Mouse (Mus musculus) heart, embryonic 14.5 days (tissue): ENCODE results near the gene Prrc2a. TPM values are rescaled to one million over a fixed set of nuclear protein-coding genes. Genes with fewer than 3 reads are reported as not detected.

Source experiments
- ATAC-seq: fragments of 200-750 bp; cut with Nextera tagmentation; 2 replicates; pipeline ENCODE4 v1.8.0; 2017; ENCODE audit warnings: low read depth, moderate TSS enrichment; ENCODE audit not compliant: insufficient number of reproducible peaks, insufficient read depth, low FRiP score
- H3K27ac ChIP-seq, 2 experiments: fragments of 200-500 bp in 1 of 2; fragments of 300-500 bp in 1 of 2; sonication (generic) in 1 of 2; replicated peaks in 1 of 2; 2 replicates each; pipeline ENCODE4 v1.5.1; 2012 to 2014; ENCODE audit warnings: low read depth in 2 of 2, low read length in 2 of 2, control low read depth in 1 of 2, mild to moderate bottlenecking in 1 of 2, mixed read lengths in 1 of 2; ENCODE audit not compliant: control insufficient read depth in 1 of 2, insufficient read depth in 1 of 2
- H3K27me3 ChIP-seq: fragments of 300-500 bp; sonication (generic); 2 replicates; pipeline ENCODE4 v1.6.1; 2014; ENCODE audit warnings: mild to moderate bottlenecking, low read length, control low read depth; ENCODE audit not compliant: control insufficient read depth, insufficient read depth
- H3K36me3 ChIP-seq: fragments of 300-500 bp; sonication (generic); 2 replicates; pipeline ENCODE4 v1.6.1; 2014; ENCODE audit warnings: mild to moderate bottlenecking, control low read depth, low read length, mixed read lengths; ENCODE audit not compliant: control insufficient read depth, insufficient read depth
- H3K4me1 ChIP-seq, 2 experiments: fragments of 200-500 bp in 1 of 2; fragments of 300-500 bp in 1 of 2; sonication (generic) in 1 of 2; 2 replicates each; pipeline ENCODE4 v1.6.1; 2012 to 2014; ENCODE audit warnings: low read length in 2 of 2, control low read depth in 1 of 2, mixed read lengths in 1 of 2; ENCODE audit not compliant: control insufficient read depth in 2 of 2, insufficient read depth in 2 of 2
- H3K4me2 ChIP-seq: fragments of 300-500 bp; sonication (generic); 2 replicates; pipeline ENCODE4 v1.6.1; 2014; ENCODE audit warnings: mild to moderate bottlenecking, low read length
- H3K4me3 ChIP-seq, 2 experiments: fragments of 200-500 bp in 1 of 2; fragments of 300-500 bp in 1 of 2; sonication (generic) in 1 of 2; 2 replicates each; pipeline ENCODE4 v1.5.1; 2012 to 2014; ENCODE audit warnings: low read length in 2 of 2, mild to moderate bottlenecking in 2 of 2, control low read depth in 1 of 2, low read depth in 1 of 2, moderate library complexity in 1 of 2; ENCODE audit not compliant: control insufficient read depth in 1 of 2, insufficient read depth in 1 of 2
- H3K9ac ChIP-seq: fragments of 300-500 bp; sonication (generic); 2 replicates; pipeline ENCODE4 v1.6.1; 2014; ENCODE audit warnings: mild to moderate bottlenecking, low read length
- H3K9me3 ChIP-seq: fragments of 300-500 bp; sonication (generic); 2 replicates; pipeline ENCODE4 v1.6.1; 2016; ENCODE audit warnings: low read length, control low read depth; ENCODE audit not compliant: control insufficient read depth
- WGBS: fragments of 180-500 bp; shearing (Covaris S2); extraction: QIAGEN DNeasy Blood & Tissue Kit; methylation state at CpG from one replicate; pipeline ENCODE4 v1.1.7; 2014; 5-methylcytosine and 5-hydroxymethylcytosine counted together
- polyA plus RNA-seq: library from polyadenylated mRNA; unstranded; fragments of >200 nt; fragmentation: Nextera tagmentation; extraction: Ambion mirVana; gene quantifications from 2 replicates; pipeline ENCODE4 v1.2.1, GENCODE M21; 2014

Prrc2a gene
- polyA plus RNA-seq, 1 experiment from 2014 or later = 138 TPM

DNA sequence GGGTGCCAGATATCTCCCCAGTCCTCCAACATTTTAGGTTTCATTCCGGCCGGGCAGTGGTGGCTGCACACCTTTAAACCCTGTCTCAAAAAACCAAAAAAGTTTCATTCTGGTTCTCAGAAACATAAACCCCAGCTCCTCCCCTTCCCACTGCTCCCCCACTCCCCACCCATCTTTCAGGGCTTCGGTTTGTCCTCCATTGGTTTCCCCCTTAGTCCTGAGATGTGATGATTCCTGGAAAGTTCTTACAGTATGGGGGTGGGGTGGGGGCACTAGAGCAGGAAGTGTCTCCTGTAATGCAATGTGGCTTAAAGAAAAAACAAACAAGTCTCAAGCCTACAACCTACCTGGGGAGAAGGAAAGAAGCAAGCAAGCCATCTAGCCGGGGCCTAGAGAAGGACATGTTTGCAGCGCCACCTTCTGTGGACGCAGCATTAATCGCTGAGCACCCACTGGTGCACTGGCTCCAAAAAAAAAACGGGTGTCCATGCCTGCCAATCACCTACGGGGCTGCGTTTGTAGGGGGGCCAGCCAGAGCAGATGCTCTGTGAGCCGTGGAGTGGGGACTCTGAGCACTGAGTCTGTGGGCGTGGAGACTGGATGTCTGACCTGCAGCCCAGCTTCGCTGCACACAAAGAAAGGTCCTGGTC is 58.8 kb downstream of the Prrc2a start:
- 0 out of 2 replicates have a peak overlapping the region, but pooled peaks have one; percentile 38 for H3K9ac ChIP-seq
- no peaks in the 10 kb centered on the region for H3K27me3 ChIP-seq
- H3K4me1 ChIP-seq = peaks cover 7 to 12% of the 10 kb centered on the region in 2 experiments; a peak in 3 of 4 replicates
- no peak overlapping the region for H3K27ac ChIP-seq
- H3K4me3 ChIP-seq = no peak overlapping the region
- H3K9me3 ChIP-seq = no peaks in the 10 kb centered on the region
- WGBS = 27% methylated on average over 13 of the region's 13 CpGs
- H3K4me2 ChIP-seq = 0 out of 2 replicates have a peak overlapping the region, but pooled peaks have one; percentile 11
- ATAC-seq = no peak
- H3K36me3 ChIP-seq = peaks cover 38% of the 10 kb centered on the region

DNA sequence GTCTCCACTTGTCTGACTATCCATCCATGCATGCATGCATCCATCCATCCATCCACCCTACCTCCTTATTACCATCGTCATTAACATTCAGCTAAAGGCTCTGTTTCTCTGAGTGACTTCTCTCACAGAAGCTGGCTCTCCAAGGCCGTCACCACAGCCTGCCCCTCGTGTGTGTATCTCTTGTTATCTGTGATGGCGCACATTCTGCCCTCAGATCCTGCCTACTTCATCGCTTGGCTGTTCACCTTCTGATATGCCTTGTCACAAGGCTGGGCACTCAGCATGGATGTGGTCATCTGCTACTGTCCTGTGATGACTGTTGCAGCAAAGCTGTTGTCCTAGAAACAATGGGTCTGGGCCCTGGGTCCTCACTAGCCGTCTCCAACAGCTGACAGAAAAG is 59.9 kb downstream of the Prrc2a start:
- Histone ChIP-seq H3K9ac (no peak overlapping the region), H3K4me3 (no peak overlapping the region), H3K4me2 (no peak overlapping the region), H3K36me3 (peaks cover 49% of the 10 kb centered on the region), H3K9me3 (no peaks in the 10 kb centered on the region), H3K27me3 (no peaks in the 10 kb centered on the region), H3K27ac (no peak overlapping the region), H3K4me1 (peaks cover 7 to 12% of the 10 kb centered on the region in 2 experiments; a peak in 3 of 4 replicates)
- 58% methylated on average over 6 of the region's 6 CpGs for WGBS
- ATAC-seq = no peak

DNA sequence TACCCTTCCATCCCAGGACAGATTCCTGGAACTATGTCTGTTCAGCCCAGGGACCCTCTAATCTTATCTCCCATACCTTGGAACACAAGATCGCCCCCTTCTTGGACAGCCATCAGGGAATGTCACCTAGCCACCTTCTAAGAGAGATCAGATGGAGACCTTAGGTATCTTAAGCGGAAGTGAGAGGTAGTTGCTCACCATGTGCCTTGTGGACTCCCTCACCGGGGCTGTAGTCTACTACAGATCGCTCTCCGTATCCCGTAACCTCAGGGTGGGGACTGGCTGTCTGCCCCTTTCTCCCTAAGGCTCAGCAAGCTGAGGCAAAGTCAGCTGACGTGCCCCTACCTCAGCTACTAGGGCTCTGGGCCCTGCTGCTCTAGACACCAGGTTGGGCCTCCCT is 60.6 kb downstream of the Prrc2a start:
- ATAC-seq = no peak
- H3K4me3 ChIP-seq = no peak overlapping the region
- no peak overlapping the region for H3K9ac ChIP-seq
- H3K4me1 ChIP-seq = peaks cover 7 to 12% of the 10 kb centered on the region in 2 experiments; a peak in 3 of 4 replicates
- H3K27ac ChIP-seq = no peak overlapping the region
- H3K4me2 ChIP-seq = no peak overlapping the region
- no peaks in the 10 kb centered on the region for H3K27me3 ChIP-seq
- no peaks in the 10 kb centered on the region for H3K9me3 ChIP-seq
- peaks cover 56% of the 10 kb centered on the region for H3K36me3 ChIP-seq
- 80% methylated on average over 7 of the region's 7 CpGs for WGBS

DNA sequence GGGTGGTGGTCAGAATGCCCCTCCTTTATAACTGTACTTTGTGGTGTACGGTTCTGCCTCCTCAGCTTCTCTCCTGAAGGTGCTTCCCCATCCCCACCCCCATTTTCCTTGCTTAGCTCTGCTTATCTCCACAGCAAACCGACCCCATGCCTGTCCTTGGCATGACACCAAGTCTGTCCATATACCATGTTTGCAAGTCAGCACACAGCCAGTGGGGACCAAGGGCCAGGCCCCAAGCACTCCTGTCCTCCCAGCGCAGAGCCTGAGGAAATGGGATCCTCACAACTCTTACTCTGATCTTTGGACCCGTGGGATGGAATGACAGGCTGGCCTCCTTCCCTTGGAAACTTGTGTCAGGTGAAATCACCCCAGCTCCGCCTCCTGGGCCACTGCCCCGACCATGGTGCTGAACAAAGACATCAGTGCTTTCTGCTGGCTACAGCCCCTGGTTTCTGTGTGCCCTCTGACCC is 61.4 kb downstream of the Prrc2a start:
- no peak overlapping the region; a peak in 1 of 4 replicates for H3K27ac ChIP-seq
- no peak for ATAC-seq
- no peak overlapping the region for H3K4me2 ChIP-seq
- H3K4me1 ChIP-seq = peaks cover 7 to 12% of the 10 kb centered on the region in 2 experiments; a peak in 3 of 4 replicates
- no peak overlapping the region for H3K9ac ChIP-seq
- WGBS = 46% methylated on average over 6 of the region's 6 CpGs
- H3K36me3 ChIP-seq = peaks cover 64% of the 10 kb centered on the region
- H3K9me3 ChIP-seq = no peaks in the 10 kb centered on the region
- no peaks in the 10 kb centered on the region for H3K27me3 ChIP-seq
- no peak overlapping the region for H3K4me3 ChIP-seq

DNA sequence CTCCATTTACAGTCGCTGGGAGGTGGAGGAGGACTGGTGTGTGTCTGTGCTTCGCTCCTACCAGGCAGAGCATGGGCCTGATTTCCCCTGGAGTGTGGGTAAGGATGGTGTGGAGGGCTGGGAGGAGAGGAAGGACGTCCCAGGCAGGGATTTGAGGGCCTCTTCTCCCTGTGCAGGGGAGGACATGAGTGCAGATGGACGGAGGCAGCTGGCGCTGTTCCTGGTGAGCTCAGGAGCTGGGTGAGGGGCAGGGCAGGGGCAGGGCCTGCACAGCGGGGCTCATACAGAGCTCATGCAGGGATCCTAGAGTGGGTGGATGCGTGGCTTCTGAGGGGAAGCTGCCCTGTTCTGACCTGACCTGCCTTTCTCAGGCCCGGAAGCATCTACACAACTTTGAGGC is 62.4 kb downstream of the Prrc2a start:
- peak overlapping the region; percentile 10; the same call in 1 of the 2 replicates for H3K9ac ChIP-seq

DNA sequence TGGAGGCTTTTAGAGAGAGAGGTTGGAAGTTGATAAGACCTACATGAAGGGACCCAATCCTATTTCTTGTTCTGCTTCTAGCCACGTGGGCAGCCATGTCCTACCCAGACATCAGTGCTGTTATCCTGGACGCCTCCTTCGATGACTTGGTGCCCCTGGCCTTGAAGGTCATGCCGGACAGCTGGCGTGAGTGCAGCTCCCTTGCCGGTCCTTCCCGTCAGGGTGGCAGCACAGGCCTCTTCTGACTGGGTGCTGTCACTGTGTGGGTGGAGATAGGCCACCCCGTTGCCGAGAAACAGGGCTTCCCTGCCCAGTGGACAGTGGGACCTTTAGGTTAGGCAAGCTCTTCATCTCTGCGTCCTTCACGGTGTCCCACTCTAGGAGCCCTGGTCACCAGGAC is 63.5 kb downstream of the Prrc2a start:
- no peaks in the 10 kb centered on the region for H3K27me3 ChIP-seq
- H3K27ac ChIP-seq = no peak overlapping the region
- ATAC-seq = no peak
- H3K9ac ChIP-seq = no peak overlapping the region
- H3K36me3 ChIP-seq = peaks cover 84% of the 10 kb centered on the region
- 87% methylated on average over 11 of the region's 11 CpGs for WGBS
- H3K4me1 ChIP-seq = peaks cover 7 to 12% of the 10 kb centered on the region in 2 experiments; a peak in 3 of 4 replicates
- H3K4me3 ChIP-seq = no peak overlapping the region
- no peak overlapping the region for H3K4me2 ChIP-seq
- H3K9me3 ChIP-seq = no peaks in the 10 kb centered on the region

More for the DNA sequence above, 62.4 kb downstream of the Prrc2a start:
- Histone ChIP-seq H3K4me2 (no peak overlapping the region), H3K27ac (no peak overlapping the region), H3K27me3 (no peaks in the 10 kb centered on the region), H3K36me3 (peaks cover 73% of the 10 kb centered on the region), H3K4me1 (peaks cover 7 to 12% of the 10 kb centered on the region in 2 experiments; a peak in 3 of 4 replicates), H3K4me3 (no peak overlapping the region), H3K9me3 (no peaks in the 10 kb centered on the region)
- ATAC-seq = no peak
- 57% methylated on average over 8 of the region's 8 CpGs for WGBS

DNA sequence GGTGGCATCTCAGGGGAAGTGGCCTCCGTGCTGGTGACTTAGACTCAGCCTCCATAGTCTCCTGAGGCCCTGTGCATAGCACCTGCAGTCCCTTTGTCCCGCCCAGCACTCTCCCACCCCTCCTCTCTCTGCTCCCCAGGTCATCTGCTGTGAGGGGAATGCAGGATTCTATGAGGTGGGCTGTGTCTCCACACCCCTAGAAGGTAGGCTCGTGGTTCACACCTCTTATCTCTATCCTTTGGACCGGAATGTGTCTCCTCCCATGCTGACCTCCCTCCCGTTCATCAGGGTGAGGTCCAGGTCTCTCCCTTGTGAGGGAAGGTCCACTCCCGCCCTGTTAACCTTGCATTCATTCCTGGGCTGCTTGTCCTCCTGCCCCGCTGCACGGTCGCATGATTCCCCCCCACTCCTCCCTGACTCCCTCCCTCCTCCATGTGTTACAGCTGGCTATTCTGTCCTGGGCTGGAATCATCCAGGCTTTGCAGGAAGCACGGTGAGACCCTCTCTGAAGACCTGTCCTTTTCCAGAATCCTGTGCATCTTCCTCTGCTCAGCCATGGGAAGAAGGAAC is 64.4 kb downstream of the Prrc2a start:
- Histone ChIP-seq H3K9ac (no peak overlapping the region), H3K36me3 (peaks cover 92% of the 10 kb centered on the region)
- WGBS = 47% methylated on average over 10 of the region's 10 CpGs

More for the DNA sequence above, 64.4 kb downstream of the Prrc2a start:
- H3K4me2 ChIP-seq = no peak overlapping the region
- H3K4me1 ChIP-seq = peaks cover 6 to 12% of the 10 kb centered on the region in 2 experiments; a peak in 3 of 4 replicates
- no peak overlapping the region for H3K4me3 ChIP-seq
- H3K27ac ChIP-seq = no peak overlapping the region
- no peaks in the 10 kb centered on the region for H3K27me3 ChIP-seq
- H3K9me3 ChIP-seq = no peaks in the 10 kb centered on the region
- ATAC-seq = no peak
